Mouse (Mus musculus) embryo, embryonic 11.5 days (tissue): Measurements from ENCODE around the gene G6pc.
"Not testable (repeated sequence)": the region's sequence is repeated elsewhere in the genome, so short reads cannot be mapped to it uniquely, and the experiment has no call there.

ENCODE experiments used
- DNase-seq: peaks from one replicate; pipeline ENCODE4 v3.0.0-alpha.2; 2012; ENCODE audit warnings: low read depth, low spot score

Gene G6pc

DNA sequence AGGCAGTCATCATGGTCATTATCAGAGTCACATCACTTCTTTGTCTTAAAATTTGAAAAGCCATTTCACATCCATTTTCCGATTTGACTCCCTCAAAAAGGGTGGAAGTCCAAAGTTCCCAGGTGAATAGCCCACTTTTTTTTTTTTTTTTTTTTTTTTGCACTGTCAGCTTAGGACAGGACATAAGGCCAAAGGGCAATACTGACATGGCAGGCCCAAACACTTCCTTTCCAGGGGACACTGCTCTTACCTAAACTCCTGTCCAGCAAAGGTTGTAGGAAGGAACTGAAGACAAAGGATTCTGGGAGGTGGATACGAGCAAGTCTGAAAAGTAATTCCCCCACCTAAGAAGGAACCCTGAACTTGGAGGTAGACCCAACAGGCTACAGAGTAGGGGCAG is 11.4 kb upstream of the G6pc start:
- no peak for DNase-seq

DNA sequence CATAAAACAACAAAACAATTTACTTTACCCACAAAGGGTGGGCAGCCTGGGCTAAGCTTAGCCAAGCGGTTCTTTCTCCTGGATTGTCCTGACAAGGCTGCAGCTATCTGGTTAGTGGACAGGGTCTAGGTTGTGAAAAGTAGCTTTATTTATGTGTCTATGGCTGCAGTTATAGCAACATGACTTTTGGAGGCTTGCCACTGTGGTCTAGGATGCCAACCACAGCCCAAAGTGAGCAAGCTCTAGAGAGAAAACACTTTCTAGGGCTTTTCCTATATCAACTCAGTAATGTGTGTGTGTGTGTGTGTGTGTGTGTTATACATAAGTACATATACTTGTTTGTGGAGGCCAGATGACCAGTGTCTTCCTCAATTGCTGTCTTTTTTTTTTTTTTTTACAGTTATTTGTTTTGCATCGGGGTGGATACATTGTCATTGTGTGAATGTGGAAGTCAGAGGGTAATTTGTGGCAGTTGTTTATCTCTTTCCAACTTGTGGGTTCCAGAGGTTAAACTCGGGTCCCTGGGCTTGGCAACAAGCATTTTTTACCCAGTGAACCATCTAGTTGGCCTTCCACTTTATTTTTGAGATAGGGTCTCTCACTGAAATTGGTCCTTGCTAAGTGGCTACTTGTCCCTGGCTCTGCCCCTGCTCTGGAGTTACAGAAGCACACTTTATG is 9.7 kb upstream of the G6pc start:
- DNase-seq = no peak

DNA sequence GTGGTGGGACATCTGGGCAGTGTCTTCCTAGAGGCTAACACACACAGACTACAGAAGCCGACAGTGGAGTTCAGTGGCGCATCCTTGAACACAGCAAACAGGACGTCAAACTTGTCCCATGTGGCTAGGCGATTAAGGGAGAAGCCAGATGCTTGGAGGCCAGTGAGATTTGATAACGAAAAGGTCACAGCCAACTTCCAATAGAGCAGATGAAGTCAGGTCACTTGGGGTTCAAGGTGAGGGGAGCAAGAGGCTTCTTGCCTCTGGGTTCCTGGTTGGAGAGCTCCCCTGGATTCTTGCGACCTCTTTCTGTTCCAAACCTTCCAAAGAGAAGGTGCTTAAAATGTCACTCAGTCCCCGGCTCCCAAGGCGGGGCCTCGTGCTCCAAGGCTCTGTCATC is 7.6 kb upstream of the G6pc start:
- no peak for DNase-seq

DNA sequence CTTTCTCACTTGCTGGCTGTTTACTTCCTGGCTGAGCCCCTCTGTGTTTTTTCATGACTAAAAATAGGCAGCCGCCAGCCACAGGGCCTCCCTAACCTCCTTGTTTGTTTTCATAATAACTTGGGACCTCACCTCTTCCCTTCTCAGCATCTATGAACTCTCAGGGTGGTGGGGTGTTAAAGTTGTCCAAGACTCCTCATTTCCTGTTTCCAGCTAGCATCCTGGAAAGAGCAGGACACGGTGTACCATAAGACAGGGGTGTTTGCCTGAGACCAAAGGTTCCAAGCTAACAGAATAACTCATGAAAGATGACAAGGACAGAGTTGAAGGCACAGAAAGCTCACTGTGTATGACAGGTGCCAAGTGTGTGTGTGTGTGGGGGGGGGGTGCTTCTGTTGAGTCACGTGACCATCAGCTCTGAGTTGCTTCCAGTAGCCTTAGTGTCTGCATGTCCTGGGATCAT is 6.7 kb upstream of the G6pc start:
- DNase-seq = no peak

DNA sequence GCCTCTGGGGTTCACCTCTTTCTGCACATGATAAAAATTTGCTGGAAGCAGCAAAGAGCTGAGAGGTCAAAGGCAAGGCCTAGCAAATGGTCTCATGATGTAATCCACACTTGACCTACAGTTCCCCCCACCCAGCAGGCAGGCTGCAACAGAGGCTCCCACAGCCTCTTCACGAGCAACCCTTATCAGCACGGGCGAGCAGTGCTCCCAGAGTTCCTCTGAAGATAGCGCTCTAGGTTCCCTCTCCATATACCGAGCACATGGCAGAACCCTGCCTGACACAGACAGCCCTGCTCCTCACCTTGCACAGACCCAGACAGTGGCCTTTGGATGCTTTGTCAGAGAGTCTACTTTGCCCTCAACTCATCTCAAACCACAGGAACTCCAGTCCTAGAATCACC is 2.8 kb upstream of the G6pc start:
- DNase-seq = no peak

DNA sequence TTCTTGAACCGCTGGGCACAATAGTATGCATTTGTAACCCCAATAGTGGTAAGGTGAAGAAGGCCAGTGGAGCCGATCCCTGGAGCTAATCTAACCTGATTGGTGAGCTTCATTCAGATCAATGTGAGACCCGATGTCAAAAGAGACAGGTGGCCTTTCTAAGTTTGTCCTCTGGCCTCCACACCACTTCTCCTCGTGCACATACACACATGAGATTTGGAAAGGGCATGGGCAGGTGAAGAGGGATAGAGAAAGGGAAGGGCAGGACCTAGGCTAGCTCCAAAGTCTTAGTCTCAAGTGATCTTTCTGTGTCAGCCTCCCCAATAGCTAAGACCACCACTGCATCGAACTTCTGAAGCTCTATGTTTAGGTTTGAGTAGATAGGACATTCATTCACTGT is 2.8 kb downstream of the G6pc start:
- no peak for DNase-seq

DNA sequence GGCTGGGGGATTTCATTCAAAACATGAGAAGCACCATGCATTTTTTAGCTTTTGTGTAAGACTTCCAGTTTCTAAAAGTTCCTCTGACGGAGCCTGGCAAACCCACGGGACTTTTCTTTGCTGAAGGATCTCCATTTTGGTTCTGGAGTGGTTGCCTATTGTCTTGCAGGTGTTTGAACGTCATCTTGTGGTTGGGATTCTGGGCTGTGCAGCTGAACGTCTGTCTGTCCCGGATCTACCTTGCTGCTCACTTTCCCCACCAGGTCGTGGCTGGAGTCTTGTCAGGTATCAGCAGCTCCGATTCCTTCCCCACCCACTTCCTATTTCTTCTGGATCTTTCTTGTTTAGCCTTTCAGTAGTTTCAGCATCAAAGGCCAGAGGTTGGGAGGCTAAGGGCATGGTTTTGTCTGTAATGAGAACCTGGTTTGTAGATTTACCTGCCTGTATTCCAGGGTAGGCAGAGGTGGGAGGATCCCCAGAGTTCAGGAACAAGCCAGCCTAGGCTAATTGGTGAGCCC is 7.1 kb downstream of the G6pc start:
- DNase-seq = no peak

DNA sequence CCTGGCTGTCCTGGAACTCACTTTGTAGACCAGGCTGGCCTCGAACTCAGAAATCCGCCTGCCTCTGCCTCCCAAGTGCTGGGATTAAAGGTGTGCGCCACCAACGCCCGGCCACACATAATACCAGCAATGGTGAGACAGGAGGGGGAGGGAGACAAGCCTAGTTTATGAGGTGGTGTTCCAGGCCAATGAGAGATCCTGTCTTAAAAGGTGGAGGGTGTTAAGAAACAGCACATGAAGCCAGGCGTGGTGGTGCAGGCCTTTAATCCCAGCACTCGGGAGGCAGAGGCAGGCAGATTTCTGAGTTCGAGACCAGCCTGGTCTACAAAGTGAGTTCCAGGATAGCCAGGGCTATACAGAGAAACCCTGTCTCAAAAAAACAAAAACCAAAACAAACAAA is 10.8 kb downstream of the G6pc start:
- DNase-seq = not testable (repeated sequence)

DNA sequence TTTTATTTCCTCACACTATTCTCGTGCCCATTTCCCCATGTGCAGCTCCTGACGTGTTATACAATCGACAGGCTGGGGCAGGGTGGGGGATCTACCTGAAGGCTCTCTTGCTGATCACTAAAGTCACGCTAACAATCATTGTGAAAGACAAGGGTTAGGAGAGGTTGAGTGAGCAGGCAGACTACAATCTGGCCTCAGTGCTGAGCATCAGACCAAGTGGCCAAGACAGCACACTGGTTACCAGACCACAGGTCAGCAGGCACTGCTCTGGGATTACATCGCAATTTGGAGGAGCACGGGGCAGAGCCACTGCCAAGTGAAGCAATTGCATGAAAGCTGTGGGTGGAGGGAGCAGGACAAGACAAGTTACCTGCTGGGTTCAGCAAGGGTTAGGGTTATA is 11.6 kb downstream of the G6pc start:
- no peak for DNase-seq

DNA sequence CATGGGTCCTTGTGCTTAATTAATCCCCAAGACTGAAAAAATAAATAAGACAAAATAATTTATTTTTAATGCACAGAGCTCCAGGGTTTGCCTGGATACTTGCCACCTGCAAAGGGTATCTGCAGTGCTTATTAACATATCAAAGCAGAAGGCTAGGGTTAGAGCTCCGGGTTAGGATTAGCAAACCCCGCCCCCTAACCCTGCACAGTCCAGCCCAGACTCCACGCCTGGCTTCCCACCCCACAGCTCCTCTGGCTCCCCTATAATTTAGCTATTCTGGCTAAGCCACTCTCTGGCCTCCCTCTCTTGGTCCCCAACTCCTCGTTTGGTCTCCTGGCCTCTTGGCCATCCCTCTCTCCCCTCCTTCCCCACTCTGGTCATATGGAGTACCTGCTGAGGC is 14.5 kb downstream of the G6pc start:
- DNase-seq = no peak

DNA sequence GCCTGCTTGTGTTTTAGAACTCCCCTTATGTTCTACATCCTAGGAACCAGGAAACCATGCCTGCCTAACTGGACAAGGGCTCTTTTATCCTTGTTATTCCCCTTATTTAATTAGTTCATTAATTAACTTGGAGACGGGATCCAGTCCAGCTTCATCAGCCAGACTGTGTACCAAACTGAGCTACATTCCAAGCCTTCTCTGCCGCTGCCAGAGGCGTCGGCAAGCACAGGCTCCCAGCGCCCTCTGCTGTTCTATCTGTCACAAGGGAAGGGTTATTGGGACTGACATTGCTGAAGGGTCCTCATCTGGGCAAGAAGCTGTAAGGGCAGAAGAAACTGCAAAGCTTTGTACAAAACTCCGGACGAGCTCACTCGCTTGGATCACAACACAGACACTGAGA is 27.7 kb downstream of the G6pc start:
- peak; percentile 61 for DNase-seq

DNA sequence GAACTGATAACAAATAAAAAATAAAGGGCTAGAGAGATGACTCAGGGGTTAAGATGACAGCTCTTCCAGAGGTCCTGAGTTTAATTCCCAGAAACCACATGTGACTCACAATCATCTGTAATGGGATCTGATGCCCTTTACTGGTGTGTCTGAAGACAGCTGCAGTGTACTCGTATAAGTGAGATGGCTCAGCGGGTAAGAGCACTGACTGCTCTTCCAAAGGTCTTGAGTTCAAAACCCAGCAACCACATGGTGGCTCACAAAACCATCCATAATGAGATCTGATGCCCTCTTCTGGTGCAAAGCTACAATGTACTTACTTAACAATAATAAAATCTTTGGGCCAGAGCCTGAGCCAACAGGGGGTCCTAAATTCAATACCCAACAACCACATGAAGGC is 47.9 kb downstream of the G6pc start:
- no peak for DNase-seq

DNA sequence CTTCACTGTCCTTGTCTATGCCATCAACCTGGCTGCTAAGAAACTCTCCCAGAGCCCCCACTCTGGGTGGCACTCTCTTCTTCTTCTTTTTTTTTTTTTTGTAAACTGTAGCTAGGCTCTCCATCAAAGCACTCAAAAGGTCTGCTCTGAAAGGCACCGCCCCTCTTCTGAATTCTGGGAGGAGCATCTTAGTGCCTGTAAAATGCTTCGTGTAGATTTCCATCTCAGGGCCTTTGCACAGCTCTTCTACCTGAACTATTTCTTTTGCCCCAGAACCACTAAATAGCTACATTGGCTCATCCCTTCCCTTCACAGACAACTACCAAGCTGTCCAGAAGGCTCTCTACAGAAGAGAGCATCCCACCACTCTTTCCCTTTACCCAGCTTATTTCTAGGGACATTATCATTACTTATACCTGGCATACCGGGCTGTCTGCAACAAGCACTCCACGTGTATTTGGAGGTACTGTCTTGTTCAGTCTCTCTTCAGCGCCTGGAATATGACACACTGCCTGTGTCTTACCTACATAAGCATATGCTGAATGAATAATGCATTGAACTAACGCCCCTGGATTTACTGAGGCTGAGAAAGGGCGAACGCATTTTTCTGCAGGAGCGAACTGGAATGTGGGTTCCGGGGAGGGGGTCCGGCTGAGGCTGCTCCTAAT is 49.2 kb downstream of the G6pc start:
- DNase-seq = no peak

DNA sequence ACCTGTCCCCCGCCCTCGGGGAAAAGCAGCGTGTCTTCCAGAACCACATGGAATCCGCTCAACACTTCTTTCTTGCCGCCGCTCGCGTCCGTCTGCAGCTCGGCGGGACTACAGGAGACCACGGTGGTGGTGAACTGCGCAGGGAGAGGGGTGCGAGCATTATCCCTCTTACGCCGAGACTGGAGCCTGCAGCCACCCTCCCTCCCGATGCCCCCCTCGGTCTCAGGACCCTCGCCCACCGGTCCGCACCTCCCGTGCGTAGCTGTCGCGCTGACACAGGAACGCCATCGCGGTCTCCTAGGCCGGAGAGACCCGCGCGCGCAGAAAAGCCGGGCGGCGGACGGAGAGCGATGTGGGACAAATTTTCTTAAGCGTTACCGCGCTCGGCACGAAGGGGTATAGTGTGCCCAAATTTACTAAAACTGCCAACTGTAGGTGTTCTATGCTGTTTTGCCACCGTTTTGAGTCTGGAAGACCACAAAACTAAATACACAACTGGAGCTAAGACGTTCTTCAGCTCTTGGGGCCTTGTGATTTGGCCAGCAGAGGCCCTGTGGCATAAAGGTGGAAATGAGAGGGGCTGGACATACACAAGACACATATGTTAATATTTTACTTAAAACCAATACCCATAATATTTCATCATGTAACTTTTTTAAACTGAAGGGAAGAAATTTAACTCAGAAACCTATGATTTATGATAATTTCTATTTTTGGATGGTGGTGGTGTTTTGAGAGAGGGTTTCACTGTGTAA is 49.9 kb downstream of the G6pc start, which contains the start of gene Aarsd1:
TSS of gene Aarsd1 (minus strand) at position 515 of the 755 bp plus-strand sequence.
- peak; percentile 76 for DNase-seq

DNA sequence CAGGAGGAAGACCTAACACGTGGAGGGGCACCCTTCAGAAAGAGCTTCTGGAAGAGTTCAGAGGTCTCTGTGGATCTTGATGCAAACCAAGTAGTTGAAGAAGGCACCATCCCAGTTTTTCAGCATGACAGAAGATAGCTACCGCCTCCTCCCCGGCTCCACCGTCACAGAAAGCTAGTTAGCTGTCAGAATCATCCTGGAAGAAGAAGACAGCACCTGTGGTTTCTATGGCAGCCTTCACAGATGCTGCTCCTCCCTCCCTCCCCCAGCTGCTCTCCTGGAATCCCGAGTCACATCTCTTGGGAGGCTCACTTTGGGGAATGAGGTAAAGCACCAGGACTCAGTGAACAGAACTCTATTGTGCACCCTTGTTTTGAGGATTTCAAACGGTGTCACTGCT is 51.6 kb downstream of the G6pc start:
- no peak for DNase-seq

DNA sequence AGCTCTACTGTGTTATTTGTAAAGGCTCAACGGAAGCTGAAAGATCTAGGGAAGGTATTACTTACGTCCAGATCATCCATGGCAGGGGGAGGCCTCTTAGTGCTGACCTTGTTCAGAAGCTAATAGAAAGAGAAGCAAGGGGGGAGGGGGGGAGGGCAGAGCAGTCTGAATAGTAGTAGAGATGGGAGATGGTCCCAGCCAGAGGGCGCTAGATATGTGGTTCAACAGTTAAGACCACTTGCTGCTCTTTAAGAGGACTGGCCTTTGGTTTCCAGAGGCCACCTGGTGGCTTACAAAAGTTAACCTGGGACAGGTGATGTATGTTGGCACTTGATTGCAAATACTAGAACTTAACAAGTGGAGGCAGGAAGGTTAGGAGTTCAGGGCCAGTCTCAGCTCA is 52.2 kb downstream of the G6pc start:
- no peak for DNase-seq

DNA sequence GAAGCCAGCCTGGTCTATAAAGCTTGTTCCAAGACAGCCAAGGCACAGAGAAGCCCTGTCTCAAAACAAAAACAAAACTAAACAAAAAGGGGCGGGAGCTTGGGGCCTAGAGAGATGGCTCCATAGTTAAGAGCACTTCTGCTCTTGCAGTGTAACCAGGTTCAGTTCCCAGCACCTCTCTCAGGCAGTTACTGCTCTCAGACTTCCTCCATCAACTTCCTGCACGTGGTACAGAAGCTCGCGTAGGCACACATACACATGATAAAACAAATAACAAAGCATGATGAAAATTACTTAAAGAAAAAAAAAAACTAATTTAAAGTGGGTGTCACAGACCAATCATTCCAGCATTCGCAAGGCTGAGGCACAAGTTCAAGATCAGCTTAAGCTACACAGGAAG is 52.8 kb downstream of the G6pc start:
- no peak for DNase-seq

DNA sequence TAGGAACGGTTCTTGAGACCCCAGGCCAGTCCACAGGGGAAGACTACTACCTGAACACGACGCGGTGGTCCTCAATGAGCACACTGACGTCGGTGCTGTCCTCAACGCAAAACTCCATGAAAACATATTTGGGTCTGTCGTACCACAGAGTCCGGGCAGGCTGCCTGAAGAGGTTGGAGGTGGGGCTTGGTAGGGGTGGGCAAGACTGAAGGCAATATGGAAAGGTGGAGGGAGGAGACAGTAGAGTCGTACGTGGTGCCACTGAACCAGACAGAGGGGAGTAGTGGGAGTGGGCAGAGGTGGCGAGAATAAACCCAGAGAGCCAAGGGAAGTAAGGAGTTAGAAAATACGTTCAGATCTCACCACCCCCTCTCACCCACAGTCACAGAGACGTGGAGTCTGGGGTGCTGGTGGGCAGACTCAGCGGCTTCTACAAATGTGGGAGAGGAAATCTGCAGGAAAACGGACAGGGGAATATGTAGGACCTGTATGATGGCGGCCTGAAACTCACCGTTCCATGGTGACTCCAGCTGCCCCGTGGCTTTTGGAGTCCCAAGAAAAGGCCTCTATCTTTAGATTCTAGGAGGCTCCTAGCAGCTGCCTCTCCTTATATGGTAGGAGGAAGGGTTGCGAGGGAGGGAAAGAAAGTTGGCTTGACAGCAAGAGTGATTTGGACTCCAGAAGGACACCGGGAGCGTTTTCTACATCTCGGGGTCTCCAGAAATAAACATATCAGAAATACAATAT is 56.9 kb downstream of the G6pc start, which contains the start of gene Gm27029:
TSS of gene Gm27029 (minus strand) at position 692 of the 747 bp plus-strand sequence.
- DNase-seq = no peak

DNA sequence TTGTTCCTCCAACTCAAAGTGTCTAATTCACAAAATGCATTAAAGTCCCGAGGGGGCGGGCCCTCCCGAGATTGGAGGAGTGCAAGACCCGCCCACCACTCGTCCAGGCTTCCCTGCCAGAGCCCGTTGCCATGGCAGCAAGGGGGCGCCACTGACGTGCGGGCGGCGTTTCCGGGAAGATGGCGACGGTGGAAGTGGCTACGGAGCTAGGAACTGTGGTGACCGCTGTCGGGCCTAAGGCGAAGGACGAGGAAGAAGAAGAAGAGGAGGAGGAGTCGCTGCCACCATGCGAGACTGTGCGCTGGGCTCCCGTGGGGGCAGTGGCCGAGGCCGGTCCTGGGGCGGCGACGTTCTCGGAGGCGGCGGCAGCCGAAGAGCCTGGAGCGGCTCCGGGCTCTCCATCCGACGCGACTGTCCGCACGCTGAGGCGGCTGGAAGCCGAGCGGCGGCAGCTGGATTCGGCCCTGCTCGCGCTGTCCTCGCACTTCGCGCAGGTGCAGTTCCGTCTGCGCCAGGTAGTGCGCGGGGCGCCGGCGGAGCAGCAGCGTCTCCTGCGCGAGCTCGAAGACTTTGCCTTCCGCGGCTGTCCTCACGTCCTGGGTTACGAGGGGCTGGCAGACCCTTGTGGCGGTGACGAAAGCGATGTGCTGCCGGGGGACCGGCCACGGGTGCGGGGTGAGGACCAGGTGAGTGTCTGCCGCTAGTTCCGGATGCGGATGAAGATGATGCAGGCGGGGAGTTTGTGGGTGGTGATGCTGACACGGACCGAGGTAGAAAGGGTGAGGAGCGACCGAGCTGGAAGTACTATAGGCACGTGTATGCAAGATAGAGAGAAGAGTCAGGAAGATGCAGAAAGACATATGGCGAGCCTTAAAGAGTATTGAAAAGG is 57.8 kb downstream of the G6pc start, which contains the start of the genes Rundc1 and Ptges3l:
TSS of gene Rundc1 (plus strand) at position 161 of the 889 bp plus-strand sequence.
TSS of gene Ptges3l (minus strand) at position 409 of the 889 bp plus-strand sequence.
- peak; percentile 91 for DNase-seq

DNA sequence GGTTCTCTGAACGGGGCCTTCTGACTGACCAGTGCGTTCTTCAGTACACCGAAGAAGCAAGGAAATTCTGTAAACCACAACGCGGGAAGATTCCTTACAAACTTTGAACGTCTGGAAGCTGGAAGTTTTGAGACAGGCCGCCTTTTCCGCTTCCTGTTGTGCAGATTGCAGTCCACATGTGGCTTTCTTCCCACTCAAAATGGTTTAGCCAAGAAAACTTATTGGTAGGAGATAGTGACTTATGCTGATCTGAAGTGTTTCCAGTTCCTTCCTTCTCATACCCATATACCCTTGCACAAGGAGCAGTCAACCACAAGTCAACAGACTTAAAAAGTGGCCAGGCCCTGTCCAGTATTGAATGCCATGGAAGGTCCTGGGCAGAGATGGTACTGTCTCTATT is 58.8 kb downstream of the G6pc start:
- no peak for DNase-seq
